Mouse (Mus musculus): ENCODE data around the gene Rita1. TPM values are rescaled to one million over a fixed set of nuclear protein-coding genes. Genes with fewer than 3 reads are reported as not detected.

Rita1 gene
- total RNA-seq, 1 experiment from 2014 or later: 1.8 TPM

DNA sequence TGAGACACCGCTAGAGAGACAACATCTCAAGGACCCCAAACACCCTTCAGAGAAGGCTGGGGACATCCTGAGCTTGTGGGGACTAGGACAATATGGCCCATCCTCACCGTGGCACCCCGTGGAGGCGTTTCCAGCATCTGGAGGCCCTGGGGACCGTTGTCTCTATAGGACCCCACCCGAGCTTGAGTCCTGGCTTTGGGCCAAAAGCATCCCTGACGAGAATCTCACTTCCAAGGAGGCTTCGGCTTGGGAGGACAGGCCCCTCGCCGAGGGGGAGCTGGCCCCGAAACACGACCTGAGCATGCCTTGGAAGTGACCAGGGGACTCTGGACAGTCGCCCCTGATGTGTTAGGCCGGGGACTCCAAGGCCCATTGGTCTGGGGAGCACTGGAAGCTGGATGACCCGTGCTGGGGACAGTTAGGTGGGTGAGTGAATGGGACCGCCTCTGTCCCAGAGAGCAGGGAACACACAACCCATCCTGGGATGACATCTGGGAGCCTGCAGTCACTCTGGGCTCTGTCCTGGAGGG is 3.1 kb downstream of the Rita1 start:
- ATAC-seq (replicated peaks in 1 of 2; ENCODE audit: insufficient read depth in 1 of 2, low FRiP score in 2 of 2, low TSS enrichment in 1 of 2, low read depth in 1 of 2, poor library complexity in 2 of 2, severe bottlenecking in 2 of 2): no peak

DNA sequence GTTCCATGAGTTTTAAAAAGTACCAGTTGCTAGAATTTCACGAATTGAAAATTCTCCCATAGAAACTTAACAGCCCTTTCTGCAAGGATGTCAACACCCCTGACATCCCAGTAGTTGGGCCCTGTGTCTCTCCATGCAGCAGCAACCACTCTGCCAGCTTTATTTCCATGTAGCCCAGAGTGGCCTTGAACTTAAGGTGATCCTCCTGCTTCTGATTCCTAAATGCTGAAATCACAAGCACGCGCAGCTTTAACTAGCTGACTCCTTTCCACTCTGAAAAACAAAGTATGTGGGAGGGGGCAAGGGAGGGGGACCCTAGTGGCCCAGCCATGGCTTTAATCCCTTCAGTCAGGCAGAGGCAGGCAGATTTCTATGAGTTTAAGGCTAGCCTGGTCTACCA is 5.1 kb downstream of the Rita1 start:
- no peak for ATAC-seq (replicated peaks in 1 of 2; ENCODE audit: insufficient read depth in 1 of 2, low FRiP score in 2 of 2, low TSS enrichment in 1 of 2, low read depth in 1 of 2, poor library complexity in 2 of 2, severe bottlenecking in 2 of 2)

DNA sequence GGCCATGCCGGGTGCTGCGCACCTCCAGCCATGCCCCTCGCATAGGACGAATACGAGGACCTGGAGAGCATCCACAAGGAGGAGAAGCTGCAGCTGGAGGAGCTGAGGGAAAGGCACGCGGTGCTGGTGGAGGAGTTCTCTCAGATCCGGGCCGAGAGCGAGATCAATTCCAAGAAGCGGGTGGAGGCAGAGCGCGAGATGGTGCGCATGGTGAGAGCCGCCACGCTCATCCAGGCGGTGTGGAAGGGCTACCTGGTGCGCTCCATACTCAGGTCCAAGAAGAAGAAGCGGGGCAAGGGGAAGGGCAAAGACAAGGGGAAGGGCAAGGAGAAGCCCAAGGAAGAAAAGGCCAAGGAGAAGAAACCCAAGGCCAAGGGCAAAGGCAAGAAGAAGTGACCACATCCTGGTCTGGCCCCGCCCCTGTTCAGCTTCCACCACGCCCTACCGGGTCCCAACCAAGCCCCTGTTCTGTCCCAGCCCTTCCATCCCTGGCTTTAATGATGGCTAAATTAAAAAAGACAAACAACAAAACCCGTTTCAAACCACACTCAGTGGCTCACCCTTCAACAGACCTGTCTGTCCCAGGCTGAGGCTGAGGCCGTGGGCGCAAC is 5.7 kb downstream of the Rita1 start:
- no peak for ATAC-seq (replicated peaks in 1 of 2; ENCODE audit: insufficient read depth in 1 of 2, low FRiP score in 2 of 2, low TSS enrichment in 1 of 2, low read depth in 1 of 2, poor library complexity in 2 of 2, severe bottlenecking in 2 of 2)

DNA sequence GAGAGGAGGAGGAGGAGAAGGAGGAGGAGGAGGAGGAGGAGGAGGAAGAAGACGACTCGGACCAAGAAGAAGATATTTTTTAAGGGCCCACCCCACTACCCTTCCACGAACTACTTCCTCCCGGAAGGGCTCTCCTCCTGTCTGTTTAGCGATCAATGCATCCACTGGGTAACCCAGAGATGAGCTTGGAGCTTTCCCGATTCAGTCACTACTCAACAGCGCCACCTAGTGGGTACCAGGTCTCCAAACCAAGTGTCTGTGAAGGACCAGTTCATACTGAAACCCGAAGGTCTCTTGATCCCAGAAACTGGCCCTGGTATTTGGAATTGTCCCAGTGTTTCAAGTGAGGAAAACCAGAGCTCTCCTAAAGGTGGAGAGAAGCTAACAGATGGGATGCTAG is 6.7 kb downstream of the Rita1 start:
- peak; percentile 66 to 73; a peak in 3 of 4 replicates for ATAC-seq (replicated peaks in 1 of 2; ENCODE audit: insufficient read depth in 1 of 2, low FRiP score in 2 of 2, low TSS enrichment in 1 of 2, low read depth in 1 of 2, poor library complexity in 2 of 2, severe bottlenecking in 2 of 2)

DNA sequence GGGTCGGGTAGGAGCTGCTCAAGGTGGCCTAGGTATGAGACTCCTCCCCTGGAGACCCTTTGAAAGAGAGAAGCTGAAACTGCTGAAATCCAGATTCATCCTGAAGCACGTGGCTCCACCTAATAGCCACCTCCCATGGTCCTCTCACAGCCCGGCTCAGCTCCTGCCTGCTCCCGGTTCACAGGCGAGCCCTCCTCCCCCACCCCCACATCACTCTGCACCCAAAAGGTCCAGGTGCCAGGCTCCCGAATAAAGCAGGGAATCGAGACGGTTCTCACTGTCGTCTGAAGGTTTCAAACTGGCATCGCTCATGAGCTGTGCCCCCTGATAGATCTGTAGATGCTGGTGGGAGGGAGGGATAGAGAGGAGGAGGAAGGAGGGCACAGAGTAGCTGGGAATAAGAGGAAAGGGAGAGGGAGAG is 7.1 kb downstream of the Rita1 start:
- ATAC-seq (replicated peaks in 1 of 2; ENCODE audit: insufficient read depth in 1 of 2, low FRiP score in 2 of 2, low TSS enrichment in 1 of 2, low read depth in 1 of 2, poor library complexity in 2 of 2, severe bottlenecking in 2 of 2): no peak

DNA sequence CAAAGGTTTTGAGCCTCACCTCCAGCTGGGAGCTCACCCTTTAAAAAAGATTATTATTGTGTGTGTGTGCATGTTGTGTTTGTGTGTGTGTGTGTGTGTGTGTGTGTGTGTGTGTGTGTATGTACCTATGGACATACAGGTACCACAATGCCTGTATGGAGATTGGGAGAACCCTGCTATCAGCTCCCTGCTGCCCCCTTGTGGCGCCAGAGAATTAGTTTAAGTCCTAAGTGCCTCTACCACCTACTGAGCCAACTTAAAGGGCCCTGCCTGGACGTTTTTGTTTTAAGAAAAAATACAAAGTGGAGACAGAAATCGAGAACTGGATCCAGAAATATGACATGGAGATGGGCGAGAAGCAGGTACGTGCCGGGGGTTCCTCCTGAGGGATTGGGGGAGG is 7.5 kb downstream of the Rita1 start:
- peak; percentile 62 to 67; a peak in 2 of 4 replicates for ATAC-seq (replicated peaks in 1 of 2; ENCODE audit: insufficient read depth in 1 of 2, low FRiP score in 2 of 2, low TSS enrichment in 1 of 2, low read depth in 1 of 2, poor library complexity in 2 of 2, severe bottlenecking in 2 of 2)

DNA sequence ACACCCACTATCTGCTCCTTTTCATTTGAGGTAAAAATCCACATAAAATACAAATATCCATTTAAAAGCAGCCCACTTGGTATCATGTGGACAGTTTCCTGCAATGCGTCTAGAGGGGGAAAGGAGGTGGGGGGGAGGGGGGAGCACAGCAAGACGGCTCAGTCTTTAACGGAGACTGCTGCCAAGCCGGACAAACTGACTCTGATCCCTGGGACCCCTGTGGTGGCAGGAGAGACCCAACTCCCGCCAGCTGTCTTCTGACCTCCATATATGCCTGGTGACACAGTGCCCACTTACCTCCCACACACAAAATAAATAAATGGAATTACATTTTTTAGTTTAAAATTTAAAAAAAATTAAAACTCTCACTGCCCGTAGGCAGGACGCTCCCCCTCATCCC is 8.9 kb downstream of the Rita1 start:
- no peak for ATAC-seq (replicated peaks in 1 of 2; ENCODE audit: insufficient read depth in 1 of 2, low FRiP score in 2 of 2, low TSS enrichment in 1 of 2, low read depth in 1 of 2, poor library complexity in 2 of 2, severe bottlenecking in 2 of 2)

DNA sequence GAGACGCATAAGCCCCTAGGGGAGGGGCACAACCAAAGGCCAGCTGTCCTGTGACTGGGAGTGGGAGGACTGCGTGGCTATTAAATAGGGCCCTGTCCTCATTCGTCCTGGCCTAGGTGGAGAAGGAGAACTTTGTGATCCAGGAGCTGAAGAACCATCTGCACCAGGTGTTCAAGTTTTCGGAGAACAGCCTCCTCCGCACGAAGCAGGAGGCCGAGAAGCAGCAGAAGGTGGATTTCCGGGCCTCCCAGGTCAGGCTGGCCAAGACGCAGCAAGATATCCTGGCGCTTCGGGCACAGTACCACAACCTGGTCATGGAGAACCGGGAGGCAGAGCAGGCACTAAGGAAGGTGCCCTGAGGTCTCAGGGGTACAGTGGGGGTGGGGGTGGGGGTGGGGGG is 10.2 kb downstream of the Rita1 start:
- no peak for ATAC-seq (replicated peaks in 1 of 2; ENCODE audit: insufficient read depth in 1 of 2, low FRiP score in 2 of 2, low TSS enrichment in 1 of 2, low read depth in 1 of 2, poor library complexity in 2 of 2, severe bottlenecking in 2 of 2)

DNA sequence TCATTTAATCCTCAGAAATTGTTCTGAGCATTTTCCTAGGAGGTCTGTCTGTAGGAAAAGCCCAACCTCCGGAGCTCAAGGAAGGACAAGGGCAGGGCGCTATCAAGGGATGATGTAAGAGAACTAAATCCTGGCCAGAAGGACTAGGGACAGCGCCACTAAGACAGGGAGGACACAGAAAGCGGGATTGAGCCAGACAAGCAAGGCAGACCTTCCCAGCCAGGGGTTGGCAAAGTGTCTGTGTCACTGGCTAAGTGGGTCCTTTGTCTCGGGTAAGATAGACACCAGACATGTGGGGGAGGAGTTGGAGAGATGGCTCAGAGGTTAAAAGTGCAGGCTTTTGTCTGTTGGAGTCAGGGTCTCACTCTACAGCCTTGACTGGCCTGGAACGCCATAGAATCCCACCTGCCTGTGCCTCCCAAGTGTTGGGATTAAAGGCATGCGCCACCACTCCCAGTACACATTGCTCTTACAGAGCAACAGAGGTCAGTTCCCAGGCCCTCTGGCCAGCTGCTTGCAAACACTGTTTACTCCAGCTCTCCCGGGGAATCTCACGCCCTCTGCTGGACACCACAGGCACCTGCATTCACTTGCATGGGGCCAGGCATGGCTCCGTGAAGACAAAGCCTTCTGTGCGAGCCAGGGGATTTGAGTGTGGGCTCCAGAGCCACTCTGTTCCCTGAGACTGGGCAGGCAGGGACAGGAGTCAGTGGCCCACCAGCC is 11.3 kb downstream of the Rita1 start:
- ATAC-seq (replicated peaks in 1 of 2; ENCODE audit: insufficient read depth in 1 of 2, low FRiP score in 2 of 2, low TSS enrichment in 1 of 2, low read depth in 1 of 2, poor library complexity in 2 of 2, severe bottlenecking in 2 of 2): no peak

DNA sequence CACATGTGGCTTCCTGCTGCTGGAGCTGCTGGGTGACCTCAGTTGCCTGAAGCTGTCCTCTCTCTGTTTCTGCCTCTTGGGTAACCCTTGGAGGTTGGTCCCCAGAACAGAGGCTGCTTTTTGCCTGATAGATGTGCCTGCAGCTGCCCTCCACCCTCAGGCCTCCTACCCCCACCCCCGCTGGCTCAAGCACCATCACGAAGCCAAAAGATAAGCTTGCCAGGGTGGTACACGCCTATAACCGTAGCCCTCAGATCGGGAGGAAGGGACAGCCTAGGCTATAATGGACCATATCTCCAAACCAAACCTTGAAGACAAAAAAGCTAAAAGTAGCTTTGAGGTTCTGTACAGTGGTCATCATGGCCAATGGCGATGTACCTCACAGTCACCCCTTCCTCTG is 12.8 kb downstream of the Rita1 start:
- ATAC-seq (replicated peaks in 1 of 2; ENCODE audit: insufficient read depth in 1 of 2, low FRiP score in 2 of 2, low TSS enrichment in 1 of 2, low read depth in 1 of 2, poor library complexity in 2 of 2, severe bottlenecking in 2 of 2): 0 out of 4 replicates have a peak, but pooled peaks have one; percentile 16 to 32

DNA sequence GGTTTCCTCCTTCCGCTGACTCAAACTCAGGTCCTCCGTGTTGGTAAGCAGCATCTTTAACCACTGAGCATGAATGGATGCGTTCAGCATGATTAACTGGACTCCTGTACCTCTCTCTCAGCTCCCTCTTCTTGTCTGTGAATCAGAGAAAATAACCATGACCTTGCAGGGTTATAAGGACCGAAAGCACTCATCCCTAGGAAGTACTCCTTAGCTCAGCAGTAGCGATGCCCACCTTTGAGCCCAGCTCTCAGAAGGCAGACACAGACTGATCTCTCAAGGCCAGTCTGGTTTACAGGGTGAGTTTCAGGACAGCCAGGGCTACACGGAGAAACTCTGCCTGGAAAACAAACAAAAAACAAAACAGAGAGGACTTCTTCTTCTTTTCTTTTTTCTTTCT is 17.9 kb downstream of the Rita1 start:
- ATAC-seq (replicated peaks in 1 of 2; ENCODE audit: insufficient read depth in 1 of 2, low FRiP score in 2 of 2, low TSS enrichment in 1 of 2, low read depth in 1 of 2, poor library complexity in 2 of 2, severe bottlenecking in 2 of 2): no peak

DNA sequence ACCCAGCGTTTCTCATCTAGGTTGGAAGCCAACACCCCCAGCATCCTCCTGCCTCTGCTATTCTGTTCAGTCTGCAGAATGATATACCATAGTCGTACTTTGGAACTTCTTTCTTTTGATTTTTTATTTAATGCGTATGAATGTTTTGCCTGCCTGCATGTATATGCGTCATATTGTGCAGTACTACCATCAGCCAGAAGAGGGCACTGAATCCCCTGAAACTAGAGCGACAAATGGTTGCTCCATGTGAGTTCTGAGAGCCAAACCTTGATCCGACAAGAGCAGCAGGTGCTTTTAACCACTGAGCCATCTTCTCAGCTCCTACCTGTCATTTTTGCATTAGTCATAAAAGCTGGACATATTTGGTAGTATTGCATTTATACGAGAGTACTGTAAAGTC is 20.2 kb downstream of the Rita1 start:
- ATAC-seq (replicated peaks in 1 of 2; ENCODE audit: insufficient read depth in 1 of 2, low FRiP score in 2 of 2, low TSS enrichment in 1 of 2, low read depth in 1 of 2, poor library complexity in 2 of 2, severe bottlenecking in 2 of 2): no peak

DNA sequence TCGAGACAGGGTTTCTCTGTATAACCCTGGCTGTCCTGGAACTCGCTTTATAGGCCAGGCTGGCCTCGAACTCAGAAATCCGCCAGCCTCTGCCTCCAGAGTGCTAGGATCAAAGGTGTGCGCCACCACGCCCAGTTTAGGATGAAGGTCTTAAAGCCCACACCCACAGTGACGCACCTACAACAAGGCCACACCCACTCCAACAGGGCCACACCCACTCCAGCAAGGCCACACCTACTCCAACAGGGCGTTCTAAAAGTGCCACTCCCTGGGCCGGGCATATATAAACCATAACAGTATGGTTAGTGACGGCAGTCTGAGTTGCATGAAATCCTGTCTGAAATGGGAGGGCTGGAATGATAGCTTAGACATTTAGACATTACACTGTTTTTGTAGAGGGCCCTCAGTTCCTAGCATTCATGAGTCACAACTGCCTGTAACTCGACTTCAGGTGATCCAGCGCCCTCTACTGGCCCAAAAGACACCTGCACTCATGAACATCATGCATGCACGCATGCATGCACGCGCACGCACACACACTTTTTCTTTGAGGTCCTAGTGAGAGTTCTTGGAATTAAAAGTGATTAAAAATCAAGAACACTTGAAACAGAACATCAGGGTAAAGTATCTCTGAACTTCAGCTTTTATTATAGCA is 21.9 kb downstream of the Rita1 start:
- ATAC-seq (replicated peaks in 1 of 2; ENCODE audit: insufficient read depth in 1 of 2, low FRiP score in 2 of 2, low TSS enrichment in 1 of 2, low read depth in 1 of 2, poor library complexity in 2 of 2, severe bottlenecking in 2 of 2): no peak

DNA sequence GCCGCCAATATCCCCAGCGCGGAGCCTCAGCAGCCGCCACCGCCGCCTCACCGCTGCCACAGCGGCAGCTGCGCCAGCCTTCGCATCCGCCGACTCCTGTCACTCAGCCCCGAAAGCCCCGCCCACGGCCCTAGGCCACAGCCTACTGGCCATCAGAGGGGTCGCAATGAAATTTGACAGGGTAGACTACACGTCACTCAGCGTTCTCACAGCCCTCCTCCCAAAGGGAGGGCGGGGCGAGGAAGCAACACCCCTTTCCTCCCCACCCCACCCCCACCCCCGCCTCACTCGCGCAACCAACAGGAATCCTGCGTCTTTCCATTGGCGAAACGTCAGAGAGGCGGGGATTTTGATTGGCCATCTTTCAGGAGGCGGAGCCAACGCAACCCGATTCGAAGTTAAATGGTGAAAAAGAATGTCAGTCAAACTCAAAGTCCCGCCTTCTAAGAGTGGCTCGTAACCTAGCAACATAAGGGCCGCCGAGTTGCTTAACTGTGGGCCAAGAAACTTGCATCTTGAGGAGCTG is 23.8 kb downstream of the Rita1 start, which contains the start of the genes Tpcn1 and Iqcd:
TSS of gene Tpcn1 (minus strand) at position 105 of the 526 bp plus-strand sequence.
TSS of gene Iqcd (plus strand) at position 448 of the 526 bp plus-strand sequence.
- peak; percentile 92 to 94 for ATAC-seq (replicated peaks in 1 of 2; ENCODE audit: insufficient read depth in 1 of 2, low FRiP score in 2 of 2, low TSS enrichment in 1 of 2, low read depth in 1 of 2, poor library complexity in 2 of 2, severe bottlenecking in 2 of 2)

DNA sequence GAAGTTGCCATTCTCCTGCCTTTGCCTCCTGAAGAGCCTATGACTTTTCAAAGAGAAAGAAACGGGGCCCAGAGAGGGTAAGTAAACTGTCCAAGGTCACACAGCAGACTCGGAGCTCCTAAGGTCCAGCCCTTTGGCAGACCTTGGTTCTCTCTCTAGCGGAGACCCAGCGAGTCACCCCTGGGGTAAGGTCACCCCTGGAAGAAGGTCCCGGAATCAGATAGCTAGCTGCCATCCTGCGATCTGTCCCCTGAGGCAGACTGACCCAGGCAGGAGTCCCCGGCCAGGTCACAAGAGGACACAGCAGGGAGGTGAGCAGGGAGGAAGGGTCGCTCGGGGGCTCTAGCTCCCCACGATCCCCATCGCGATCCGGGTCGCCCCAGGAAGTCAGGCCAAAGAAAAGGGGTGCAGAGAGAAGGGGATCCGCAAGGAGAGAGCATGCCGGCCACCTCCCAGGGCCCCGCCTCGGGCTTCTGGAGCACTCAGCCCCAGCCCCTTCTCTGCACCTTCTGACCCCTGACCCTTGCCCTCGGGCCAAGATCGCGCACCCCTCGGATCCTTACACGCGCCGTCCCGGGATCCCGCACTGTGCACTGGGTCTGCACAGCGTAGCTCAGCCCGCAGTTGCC is 24.3 kb downstream of the Rita1 start:
- no peak for ATAC-seq (replicated peaks in 1 of 2; ENCODE audit: insufficient read depth in 1 of 2, low FRiP score in 2 of 2, low TSS enrichment in 1 of 2, low read depth in 1 of 2, poor library complexity in 2 of 2, severe bottlenecking in 2 of 2)

DNA sequence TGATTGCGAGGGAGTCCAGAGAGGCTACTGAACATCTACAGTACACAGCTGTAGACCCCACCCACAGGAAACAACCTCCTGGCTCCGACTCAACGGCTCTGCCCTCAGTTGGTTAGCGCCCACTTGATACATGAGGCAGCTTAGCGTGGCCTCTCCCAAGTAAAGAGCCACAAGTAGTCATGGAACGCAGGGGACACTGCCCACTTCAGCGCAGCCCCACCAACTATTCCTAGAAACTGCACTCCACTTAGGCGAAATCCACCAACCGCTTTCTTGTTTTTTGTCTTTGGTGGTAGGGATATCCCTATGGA is 24.8 kb downstream of the Rita1 start:
- ATAC-seq (replicated peaks in 1 of 2; ENCODE audit: insufficient read depth in 1 of 2, low FRiP score in 2 of 2, low TSS enrichment in 1 of 2, low read depth in 1 of 2, poor library complexity in 2 of 2, severe bottlenecking in 2 of 2): no peak

DNA sequence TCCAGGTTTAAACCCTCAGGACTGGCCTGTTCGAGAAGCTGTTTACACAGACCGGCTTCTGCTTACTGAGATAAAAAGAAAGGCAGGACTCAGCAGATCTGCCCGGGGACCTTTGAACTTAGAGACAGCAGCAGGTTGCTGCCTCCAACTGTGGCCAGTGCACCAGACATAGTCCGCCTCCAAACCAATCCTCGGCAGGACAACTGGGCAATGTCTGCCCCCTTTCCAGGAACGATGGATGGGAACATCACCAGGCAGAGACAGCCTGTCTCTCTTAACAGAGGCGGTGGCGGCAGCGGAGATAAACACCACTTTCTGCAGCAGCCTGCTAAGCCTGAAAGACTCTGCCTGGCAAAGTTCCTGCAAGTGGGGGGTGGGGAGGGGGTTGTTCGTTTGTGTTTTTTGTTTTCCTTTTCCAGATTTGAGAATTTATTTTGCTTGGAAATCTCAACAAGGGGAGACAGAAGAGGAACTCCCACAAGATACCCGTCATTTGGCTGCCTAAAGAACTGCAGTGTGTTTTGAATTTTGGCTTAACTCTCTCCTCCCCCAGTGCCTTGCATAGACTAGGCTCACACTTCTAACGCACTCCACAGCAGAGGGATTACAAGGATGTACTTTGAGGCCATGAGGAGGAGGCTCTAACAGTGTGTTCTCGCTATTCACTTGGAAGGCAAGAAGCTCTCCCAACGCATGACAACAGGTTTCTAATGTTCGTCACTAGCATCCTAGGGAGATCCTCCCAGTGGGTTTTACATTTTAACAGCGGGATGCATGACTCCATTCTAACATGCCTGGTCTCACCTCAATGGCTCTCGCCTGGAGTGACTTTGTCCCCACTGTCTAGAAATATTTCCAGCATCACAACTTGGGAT is 25.4 kb downstream of the Rita1 start:
- ATAC-seq (replicated peaks in 1 of 2; ENCODE audit: insufficient read depth in 1 of 2, low FRiP score in 2 of 2, low TSS enrichment in 1 of 2, low read depth in 1 of 2, poor library complexity in 2 of 2, severe bottlenecking in 2 of 2): no peak
